Mouse (Mus musculus): ENCODE results near the gene Gm7233. TPM values are rescaled to one million over a fixed set of nuclear protein-coding genes. Genes with fewer than 3 reads are reported as not detected.

Gene Gm7233
- not detected for polyA plus RNA-seq (2017; shearing (Covaris generic))

GRCm38 (mm10) chr14:43179567-43179966 is at the start of gene Gm7233:
TSS of gene Gm7233 (plus strand) at chr14:43179867.

GRCm38 (mm10) chr14:43235204-43235603 is 55.5 kb downstream of the Gm7233 start, which contains the start of gene Gm8122:
TSS of gene Gm8122 (minus strand) at chr14:43235304.

Other genes with a start within 250 kb of the Gm7233 start
- gene Gm8082, start 186.2 kb upstream of the Gm7233 start, polyA plus RNA-seq (2017; shearing (Covaris generic)) = not detected
- not detected for gene Gm10376, start 164.2 kb upstream of the Gm7233 start, polyA plus RNA-seq (2017; shearing (Covaris generic))
- gene Gm8094, start 103.2 kb upstream of the Gm7233 start, polyA plus RNA-seq (2017; shearing (Covaris generic)) = not detected
- not detected for gene Gm8104, start 79.3 kb upstream of the Gm7233 start, polyA plus RNA-seq (2017; shearing (Covaris generic))
- not detected for gene Gm8122, start 55.4 kb downstream of the Gm7233 start, polyA plus RNA-seq (2017; shearing (Covaris generic))
- not detected for gene Gm8126, start 78.8 kb downstream of the Gm7233 start, polyA plus RNA-seq (2017; shearing (Covaris generic))
- gene Gm9732, start 95.2 kb downstream of the Gm7233 start, polyA plus RNA-seq (2017; shearing (Covaris generic)) = 0.76 TPM
- not detected for gene Gm8127, start 114.0 kb downstream of the Gm7233 start, polyA plus RNA-seq (2017; shearing (Covaris generic))
- gene 1700001F09Rik, start 167.9 kb downstream of the Gm7233 start, polyA plus RNA-seq (2017; shearing (Covaris generic)) = not detected
- not detected for gene Gm8138, start 236.5 kb downstream of the Gm7233 start, polyA plus RNA-seq (2017; shearing (Covaris generic))

All from naive thymus-derived CD4-positive, alpha-beta T cell, adult 5 months (primary cell).